Comparison of ENCODE assay signal across 8 mouse cellular contexts in the genomic region with DNA sequence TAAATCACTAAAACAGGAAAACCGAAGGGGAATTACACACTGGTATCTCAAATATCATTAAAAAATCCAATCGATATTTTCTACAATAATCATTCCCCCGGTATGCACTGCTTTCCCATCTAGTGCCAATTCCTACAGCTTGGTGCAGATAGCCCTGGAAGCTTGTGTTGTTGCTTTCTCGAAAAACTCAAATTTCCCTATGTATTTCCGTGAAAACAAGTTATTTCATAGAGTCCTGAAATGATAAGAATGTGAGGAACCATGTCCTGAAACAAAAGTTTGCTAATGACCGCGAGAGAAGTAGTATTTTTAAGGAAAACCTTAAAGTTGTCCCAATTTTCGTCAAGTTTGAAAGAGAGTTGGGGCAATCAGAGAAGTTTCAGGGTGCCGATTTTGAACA. TPM values are rescaled to one million over a fixed set of nuclear protein-coding genes. Genes with fewer than 3 reads are reported as not detected.
DNase-seq lines count a peak whose midpoint lies in the region; ATAC-seq and TF ChIP-seq lines count a peak whose summit lies in the region.

No protein-coding gene starts in this region.

- H3K27me3 ChIP-seq in kidney, postnatal 0 days (ENCODE audit: insufficient read depth, low read length) = no peaks in the 10 kb centered on the region
- H3K27me3 ChIP-seq in embryonic facial prominence, embryonic 10.5 days (replicated peaks; ENCODE audit: low read depth, poor library complexity, severe bottlenecking) = no peaks in the 10 kb centered on the region
- no peaks in the 10 kb centered on the region for H3K27me3 ChIP-seq in intestine, embryonic 15.5 days (replicated peaks)
- no peaks in the 10 kb centered on the region for H3K27me3 ChIP-seq in neural tube, embryonic 13.5 days

- H3K27ac ChIP-seq in kidney, postnatal 0 days = peak overlapping the region; percentile 98
- H3K27ac ChIP-seq in embryonic facial prominence, embryonic 10.5 days (replicated peaks) = peak overlapping the region; percentile 96
- peak overlapping the region; percentile 98 for H3K27ac ChIP-seq in intestine, embryonic 15.5 days
- peak overlapping the region; percentile 93 for H3K27ac ChIP-seq in neural tube, embryonic 13.5 days (replicated peaks)

- no peak for TF ChIP-seq CTCF in kidney, postnatal 0 days (IDR thresholded peaks at IDR 0.05; ENCODE audit: low read depth)

- no peak for DNase-seq in kidney, postnatal 0 days (ENCODE audit: low spot score)
- DNase-seq in kidney, postnatal 36 days = no peak
- DNase-seq in embryonic facial prominence, embryonic 10.5 days (ENCODE audit: low spot score) = no peak
- DNase-seq in adrenal gland, adult 8-10 months = no peak
- DNase-seq in right cerebral cortex, adult 18-20 months = no peak

- H3K4me2 ChIP-seq in kidney, postnatal 0 days (ENCODE audit: low read length) = peak overlapping the region; percentile 95
- H3K4me2 ChIP-seq in intestine, embryonic 15.5 days (replicated peaks) = peak overlapping the region; percentile 88
- peak overlapping the region; percentile 100 for H3K4me2 ChIP-seq in neural tube, embryonic 13.5 days

- WGBS in kidney, postnatal 0 days = 19% methylated on average over 9 of the region's 9 CpGs
- 25% methylated on average over 9 of the region's 9 CpGs for WGBS in embryonic facial prominence, embryonic 10.5 days
- WGBS in intestine, embryonic 15.5 days = 16% methylated on average over 9 of the region's 9 CpGs
- 25% methylated on average over 9 of the region's 9 CpGs for WGBS in neural tube, embryonic 13.5 days

- peak overlapping the region; percentile 88 for H3K9ac ChIP-seq in kidney, postnatal 0 days (ENCODE audit: low read depth, low read length)
- H3K9ac ChIP-seq in intestine, embryonic 15.5 days = peak overlapping the region; percentile 28
- peak overlapping the region; percentile 82 for H3K9ac ChIP-seq in neural tube, embryonic 13.5 days

- no peaks in the 10 kb centered on the region for H3K36me3 ChIP-seq in kidney, postnatal 0 days (ENCODE audit: insufficient read depth, low read length)
- H3K36me3 ChIP-seq in embryonic facial prominence, embryonic 10.5 days (replicated peaks) = no peaks in the 10 kb centered on the region
- no peaks in the 10 kb centered on the region for H3K36me3 ChIP-seq in intestine, embryonic 15.5 days
- H3K36me3 ChIP-seq in neural tube, embryonic 13.5 days = no peaks in the 10 kb centered on the region

- H3K4me1 ChIP-seq in kidney, postnatal 0 days (replicated peaks; ENCODE audit: insufficient read depth, low read length) = no peaks in the 10 kb centered on the region
- H3K4me1 ChIP-seq in embryonic facial prominence, embryonic 10.5 days = peaks cover 28% of the 10 kb centered on the region
- peaks cover 3% of the 10 kb centered on the region for H3K4me1 ChIP-seq in intestine, embryonic 15.5 days (replicated peaks)
- peaks cover 36% of the 10 kb centered on the region for H3K4me1 ChIP-seq in neural tube, embryonic 13.5 days (replicated peaks)

- ATAC-seq in kidney, postnatal 0 days (replicated peaks; ENCODE audit: low FRiP score, low read depth) = no peak
- ATAC-seq in intestine, embryonic 15.5 days = no peak
- ATAC-seq in neural tube, embryonic 13.5 days (ENCODE audit: low read depth) = no peak
- no peak for ATAC-seq in erythroid progenitor cell, adult 5-6 weeks (replicated peaks; ENCODE audit: low FRiP score, poor library complexity, severe bottlenecking)

- H3K9me3 ChIP-seq in kidney, postnatal 0 days (replicated peaks; ENCODE audit: low read length) = no peaks in the 10 kb centered on the region
- no peaks in the 10 kb centered on the region for H3K9me3 ChIP-seq in embryonic facial prominence, embryonic 10.5 days
- H3K9me3 ChIP-seq in intestine, embryonic 15.5 days = no peaks in the 10 kb centered on the region
- no peaks in the 10 kb centered on the region for H3K9me3 ChIP-seq in neural tube, embryonic 13.5 days

- H3K4me3 ChIP-seq in kidney, postnatal 0 days (replicated peaks; ENCODE audit: low read depth, low read length) = peak overlapping the region; percentile 44
- peak overlapping the region; percentile 69 for H3K4me3 ChIP-seq in embryonic facial prominence, embryonic 10.5 days
- H3K4me3 ChIP-seq in intestine, embryonic 15.5 days (replicated peaks) = peak overlapping the region; percentile 56
- H3K4me3 ChIP-seq in neural tube, embryonic 13.5 days = peak overlapping the region; percentile 53

RNA-seq across cellular contexts. Expression of a gene that starts 1.3 kb away (rescaled TPM):
- 0.22 and 0.23 TPM in 2 replicates for polyA plus RNA-seq in kidney, postnatal 0 days (2015; fragmentation: Nextera tagmentation; extraction: Ambion mirVana)
- 0.58 and 0.60 TPM in 2 replicates for polyA plus RNA-seq in embryonic facial prominence, embryonic 10.5 days (2016; fragmentation: Nextera tagmentation; extraction: Ambion mirVana)
- 0.46 and 0.64 TPM in 2 replicates for polyA plus RNA-seq in intestine, embryonic 15.5 days (2015; fragmentation: Nextera tagmentation; extraction: Ambion mirVana)
- polyA plus RNA-seq in neural tube, embryonic 13.5 days (2015; fragmentation: Nextera tagmentation; extraction: Ambion mirVana) = 0.11 and 0.22 TPM in 2 replicates
- total RNA-seq in adrenal gland, adult 8-10 months (2022) = 1 to 10 TPM; 2.2 to 3.9 (median 3.1) TPM
- 59.1 and 59.8 TPM in 2 replicates for total RNA-seq in erythroid progenitor cell, adult 5-6 weeks (2015; ENCODE audit: low replicate concordance)
- 587 and 674 TPM in 2 replicates for total RNA-seq in erythroid progenitor cell, adult 5-6 weeks (2017; ENCODE audit: low replicate concordance)

RNA-seq across cellular contexts. Expression of a gene that starts 2.9 kb away (rescaled TPM):
- 0.58 TPM in 1 of 2 replicates, not detected in the other for polyA plus RNA-seq in kidney, postnatal 0 days (2015; fragmentation: Nextera tagmentation; extraction: Ambion mirVana)
- 1.00 and 1.2 TPM in 2 replicates for polyA plus RNA-seq in embryonic facial prominence, embryonic 10.5 days (2016; fragmentation: Nextera tagmentation; extraction: Ambion mirVana)
- 0.88 and 1.0 TPM in 2 replicates for polyA plus RNA-seq in intestine, embryonic 15.5 days (2015; fragmentation: Nextera tagmentation; extraction: Ambion mirVana)
- polyA plus RNA-seq in neural tube, embryonic 13.5 days (2015; fragmentation: Nextera tagmentation; extraction: Ambion mirVana) = not detected in 2 replicates
- 10 to 100 TPM; 54.2 to 65.8 (median 58.8) TPM for total RNA-seq in adrenal gland, adult 8-10 months (2022)
- 838 and 1,105 TPM in 2 replicates for total RNA-seq in erythroid progenitor cell, adult 5-6 weeks (2015; ENCODE audit: low replicate concordance)
- 7,675 and 12,079 TPM in 2 replicates for total RNA-seq in erythroid progenitor cell, adult 5-6 weeks (2017; ENCODE audit: low replicate concordance)

RNA-seq across cellular contexts. Expression of a gene that starts 7.8 kb away (rescaled TPM):
- 3.9 and 5.0 TPM in 2 replicates for polyA plus RNA-seq in kidney, postnatal 0 days (2015; fragmentation: Nextera tagmentation; extraction: Ambion mirVana)
- 5.8 and 6.8 TPM in 2 replicates for polyA plus RNA-seq in embryonic facial prominence, embryonic 10.5 days (2016; fragmentation: Nextera tagmentation; extraction: Ambion mirVana)
- polyA plus RNA-seq in intestine, embryonic 15.5 days (2015; fragmentation: Nextera tagmentation; extraction: Ambion mirVana) = 3.5 and 4.3 TPM in 2 replicates
- 2.0 and 3.2 TPM in 2 replicates for polyA plus RNA-seq in neural tube, embryonic 13.5 days (2015; fragmentation: Nextera tagmentation; extraction: Ambion mirVana)
- total RNA-seq in adrenal gland, adult 8-10 months (2022) = 10 to 100 TPM; 48.1 to 62.5 (median 53.5) TPM
- total RNA-seq in erythroid progenitor cell, adult 5-6 weeks (2015; ENCODE audit: low replicate concordance) = 238 and 264 TPM in 2 replicates
- total RNA-seq in erythroid progenitor cell, adult 5-6 weeks (2017; ENCODE audit: low replicate concordance) = 387 and 422 TPM in 2 replicates

RNA-seq across cellular contexts. Expression of a gene that starts 10.5 kb away (rescaled TPM):
- 0.71 and 0.83 TPM in 2 replicates for polyA plus RNA-seq in kidney, postnatal 0 days (2015; fragmentation: Nextera tagmentation; extraction: Ambion mirVana)
- polyA plus RNA-seq in embryonic facial prominence, embryonic 10.5 days (2016; fragmentation: Nextera tagmentation; extraction: Ambion mirVana) = 0.97 and 1.2 TPM in 2 replicates
- 0.45 and 0.97 TPM in 2 replicates for polyA plus RNA-seq in intestine, embryonic 15.5 days (2015; fragmentation: Nextera tagmentation; extraction: Ambion mirVana)
- polyA plus RNA-seq in neural tube, embryonic 13.5 days (2015; fragmentation: Nextera tagmentation; extraction: Ambion mirVana) = not detected in 2 replicates
- total RNA-seq in adrenal gland, adult 8-10 months (2022) = 10 to 100 TPM; 16.8 to 22.6 (median 20.7) TPM
- 145 and 158 TPM in 2 replicates for total RNA-seq in erythroid progenitor cell, adult 5-6 weeks (2015; ENCODE audit: low replicate concordance)
- total RNA-seq in erythroid progenitor cell, adult 5-6 weeks (2017; ENCODE audit: low replicate concordance) = 262 and 310 TPM in 2 replicates

RNA-seq across cellular contexts. Expression of a gene that starts 11.2 kb away (rescaled TPM):
- 0.37 and 0.43 TPM in 2 replicates for polyA plus RNA-seq in kidney, postnatal 0 days (2015; fragmentation: Nextera tagmentation; extraction: Ambion mirVana)
- 1.1 TPM in 2 replicates for polyA plus RNA-seq in embryonic facial prominence, embryonic 10.5 days (2016; fragmentation: Nextera tagmentation; extraction: Ambion mirVana)
- 1.1 and 1.3 TPM in 2 replicates for polyA plus RNA-seq in intestine, embryonic 15.5 days (2015; fragmentation: Nextera tagmentation; extraction: Ambion mirVana)
- 0.61 TPM in 1 of 2 replicates, not detected in the other for polyA plus RNA-seq in neural tube, embryonic 13.5 days (2015; fragmentation: Nextera tagmentation; extraction: Ambion mirVana)
- total RNA-seq in adrenal gland, adult 8-10 months (2022) = 1 to 10 TPM; 2.2 to 3.4 (median 2.9) TPM
- 90.1 and 113 TPM in 2 replicates for total RNA-seq in erythroid progenitor cell, adult 5-6 weeks (2015; ENCODE audit: low replicate concordance)
- total RNA-seq in erythroid progenitor cell, adult 5-6 weeks (2017; ENCODE audit: low replicate concordance) = 325 and 367 TPM in 2 replicates

Comparison
In these comparisons a context has a peak if more than half of its experiments do, and no peak if none do; other contexts are left out.
1. H3K9ac ChIP-seq: peak in every context shown above with its lines; median percentile 88 in kidney, postnatal 0 days; 82 in neural tube, embryonic 13.5 days; 28 in intestine, embryonic 15.5 days.